Mouse (Mus musculus): Measurements from ENCODE around the gene Olfr398.

Olfr398 gene

GRCm38 (mm10) chr11:73990307-73990706 lies at the start of gene Olfr398:
Gene Olfr398, minus strand, starts transcription at chr11:73990407.
- no peak for DNase-seq

DNA sequence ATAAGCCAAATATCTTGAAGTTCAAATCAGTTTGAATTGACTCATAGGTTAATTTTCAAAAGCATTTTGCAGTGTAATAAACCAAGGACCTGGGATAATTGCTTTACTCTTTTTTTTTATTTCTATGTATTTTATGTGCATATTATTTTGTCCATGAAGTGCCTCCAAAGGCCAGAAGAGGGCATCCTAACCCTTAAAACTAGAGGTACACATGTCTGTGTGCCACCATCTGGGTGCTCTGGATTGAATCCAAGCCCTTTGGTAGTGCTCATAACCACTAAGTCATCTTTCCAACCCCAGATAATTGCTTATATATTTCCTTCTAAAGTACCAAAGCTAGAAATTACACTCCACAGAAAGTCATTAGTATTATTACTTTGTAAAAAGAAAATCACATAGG lies 2.9 kb upstream of the Olfr398 start:
- DNase-seq, result no peak

GRCm38 (mm10) chr11:73960517-73960916 lies 29.7 kb downstream of the Olfr398 start, which contains the start of gene Olfr397:
Gene Olfr397, plus strand, starts transcription at chr11:73960817.
- no peak for DNase-seq

DNA sequence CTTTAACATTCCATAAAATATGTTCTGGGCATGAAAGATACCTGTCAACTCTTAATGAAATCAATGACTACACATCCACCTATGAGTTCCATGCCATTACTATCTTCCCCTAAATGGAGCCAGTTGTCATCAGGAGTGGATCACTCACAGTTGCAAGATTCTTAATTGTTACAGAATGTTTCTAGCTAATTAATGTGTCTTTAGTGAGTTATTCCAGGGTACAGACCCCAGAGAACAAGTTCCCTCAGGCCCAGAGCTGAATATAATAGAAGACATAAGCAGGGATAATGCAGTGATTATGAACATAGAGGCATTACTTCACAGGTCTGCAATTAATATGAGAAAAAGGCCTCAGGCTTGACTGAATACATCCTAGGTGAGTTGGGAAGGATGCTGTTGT lies 53.8 kb downstream of the Olfr398 start, which contains the start of gene Olfr23:
TSS of gene Olfr23 (plus strand) at position 301 of the 400 bp plus-strand sequence.
- DNase-seq, result no peak
